ENCODE assay signal across 23 mouse cellular contexts in genomic region chr4:97850991-97851390, GRCm38 (mm10).
DNase-seq lines count a peak whose midpoint lies in the region; ATAC-seq and TF ChIP-seq lines count a peak whose summit lies in the region.
"Had no signal": no experiment of that assay in that cellular context is flagged by ENCODE, and none has a peak within 500 bp of the region (broad histone marks: within the 10 kb centered on the region; RNA-seq: fewer than 3 reads in every experiment).

No protein-coding gene starts in this region.

- peaks cover 35% of the 10 kb centered on the region for H3K4me1 ChIP-seq in heart, embryonic 16.5 days (ENCODE audit: control insufficient read depth, insufficient read depth, low read length)
- H3K4me1 ChIP-seq in lung, postnatal 0 days (ENCODE audit: insufficient read depth, low read depth, low read length): peaks cover 7% of the 10 kb centered on the region; the same call in 1 of the 2 replicates

- peak overlapping the region; percentile 13; the same call in 1 of the 2 replicates for H3K27ac ChIP-seq in heart, embryonic 16.5 days (ENCODE audit: low read length)
- 0 out of 2 replicates have a peak overlapping the region, but pooled peaks have one; percentile 4 for H3K27ac ChIP-seq in lung, postnatal 0 days (ENCODE audit: low read length)
- H3K27ac ChIP-seq: liver, embryonic 12.5 days had no signal

- no peak overlapping the region for H3K4me3 ChIP-seq in heart, embryonic 16.5 days (ENCODE audit: low read length)
- no peak overlapping the region for H3K4me3 ChIP-seq in lung, postnatal 0 days (ENCODE audit: low read depth, low read length)
- H3K4me3 ChIP-seq: heart, embryonic 12.5 days; liver, embryonic 12.5 days had no signal

- intact Hi-C loops in left cerebral cortex, postnatal 25 days (cut with DNase I): no loop called here

- no peak for TF ChIP-seq EP300 in lung, postnatal 0 days (IDR thresholded peaks at IDR 0.05)

- H3K9ac ChIP-seq in heart, embryonic 16.5 days (ENCODE audit: low read length): no peak overlapping the region
- no peak overlapping the region for H3K9ac ChIP-seq in lung, postnatal 0 days (replicated peaks; ENCODE audit: low read depth)
- H3K9ac ChIP-seq: heart, embryonic 12.5 days; liver, embryonic 12.5 days; liver, postnatal 0 days had no signal

- ATAC-seq in heart, embryonic 16.5 days (replicated peaks; ENCODE audit: extremely low read depth, insufficient read depth, low FRiP score): no peak
- no peak for ATAC-seq in lung, postnatal 0 days
- peak; percentile 56 for ATAC-seq in erythroblast, adult 5-6 weeks (replicated peaks; ENCODE audit: low FRiP score, poor library complexity, severe bottlenecking)
- ATAC-seq: forebrain, embryonic 16.5 days; hindbrain, embryonic 16.5 days; liver, embryonic 12.5 days; liver, postnatal 0 days had no signal

- WGBS in heart, embryonic 16.5 days: 83% methylated on average over 3 of the region's 3 CpGs
- 79% methylated on average over 3 of the region's 3 CpGs for WGBS in lung, postnatal 0 days

- H3K9me3 ChIP-seq in heart, embryonic 16.5 days (replicated peaks; ENCODE audit: control insufficient read depth, low read length): no peaks in the 10 kb centered on the region
- no peaks in the 10 kb centered on the region for H3K9me3 ChIP-seq in lung, postnatal 0 days (ENCODE audit: low read length)
- H3K9me3 ChIP-seq: heart, embryonic 12.5 days; liver, embryonic 12.5 days had no signal

- no peak for DNase-seq in heart, adult 9 months (ENCODE audit: low spot score in 2 of 2)
- no peak for DNase-seq in lung, postnatal 0 days (ENCODE audit: low spot score)
- no peak for DNase-seq in lung, postnatal 25 days (ENCODE audit: low spot score)
- DNase-seq in left cerebral cortex, postnatal 25 days (ENCODE audit: low spot score in 2 of 2): no peak
- DNase-seq in urinary bladder, postnatal 25 days (ENCODE audit: low spot score): no peak
- DNase-seq: adrenal gland, adult 8-10 months; B cell, adult 2 months; cerebellum, adult 2 months; cerebellum, postnatal 14 days; gastrocnemius, postnatal 14 days; kidney, adult 11 months; kidney, postnatal 14 days; left cerebral cortex, postnatal 4 days; liver, postnatal 0 days; lung, postnatal 4 days; midbrain, embryonic 14.5 days; thymus, postnatal 14 days had no signal

- H3K36me3 ChIP-seq in heart, embryonic 16.5 days (ENCODE audit: control insufficient read depth, insufficient read depth): no peaks in the 10 kb centered on the region
- H3K36me3 ChIP-seq in lung, postnatal 0 days (ENCODE audit: insufficient read depth, low read length): no peaks in the 10 kb centered on the region
- H3K36me3 ChIP-seq: liver, embryonic 12.5 days had no signal

- TF ChIP-seq CTCF in lung, postnatal 0 days (IDR thresholded peaks at IDR 0.05): no peak

- no peak overlapping the region for H3K4me2 ChIP-seq in heart, embryonic 16.5 days (ENCODE audit: low read depth, low read length)
- no peak overlapping the region for H3K4me2 ChIP-seq in lung, postnatal 0 days (replicated peaks; ENCODE audit: low read depth, low read length)
- H3K4me2 ChIP-seq: heart, embryonic 12.5 days; liver, embryonic 12.5 days had no signal

- H3K27me3 ChIP-seq in heart, embryonic 16.5 days (ENCODE audit: control insufficient read depth, insufficient read depth, low read length): no peaks in the 10 kb centered on the region
- H3K27me3 ChIP-seq in lung, postnatal 0 days (replicated peaks; ENCODE audit: insufficient read depth, low read length): no peaks in the 10 kb centered on the region
- H3K27me3 ChIP-seq: heart, embryonic 12.5 days; liver, embryonic 12.5 days had no signal
